Mouse (Mus musculus) erythroblast, embryonic 14.5 days (primary cell): ENCODE measurements around the gene Rnase1.

Experiments
- GATA1 ChIP-seq: IDR thresholded peaks from 2 replicates; pipeline ENCODE4 v1.6.1; 2012; ENCODE audit warnings: low read length, inconsistent platforms, mixed read lengths
- TAL1 ChIP-seq: IDR thresholded peaks from 3 replicates; pipeline ENCODE4 v1.6.1; 2012; ENCODE audit warnings: low read length, inconsistent platforms, mixed read lengths

- TF ChIP-seq TAL1 = no peak
- TF ChIP-seq GATA1 = peak; percentile 59
Observed at GRCm38 (mm10) chr14:51149164-51149563, 2.6 kb upstream of the Rnase1 start.
